Mouse (Mus musculus) erythroblast, embryonic 14.5 days (primary cell): ENCODE data around the gene Zscan5b. TPM values are rescaled to one million over a fixed set of nuclear protein-coding genes. Genes with fewer than 3 reads are reported as not detected.

Experiments
- H3K27me3 ChIP-seq: 2 replicates; pipeline ENCODE4 v1.6.1; 2012; ENCODE audit warnings: inconsistent platforms; ENCODE audit not compliant: control insufficient read depth
- H3K36me3 ChIP-seq: 2 replicates; pipeline ENCODE4 v1.6.1; 2012; ENCODE audit warnings: mild to moderate bottlenecking, inconsistent platforms; ENCODE audit not compliant: control insufficient read depth
- H3K4me1 ChIP-seq: 2 replicates; pipeline ENCODE4 v1.6.1; 2012; ENCODE audit warnings: inconsistent platforms; ENCODE audit not compliant: control insufficient read depth
- H3K4me3 ChIP-seq: replicated peaks from 2 replicates; pipeline ENCODE3; 2012; ENCODE audit warnings: moderate library complexity, mild to moderate bottlenecking, inconsistent platforms
- H3K9me3 ChIP-seq: 2 replicates; pipeline ENCODE4 v1.6.1; 2012; ENCODE audit warnings: low read length, inconsistent platforms, mixed read lengths; ENCODE audit not compliant: control insufficient read depth
- GATA1 ChIP-seq: IDR thresholded peaks from 2 replicates; pipeline ENCODE4 v1.6.1; 2012; ENCODE audit warnings: low read length, inconsistent platforms, mixed read lengths
- TAL1 ChIP-seq: IDR thresholded peaks from 3 replicates; pipeline ENCODE4 v1.6.1; 2012; ENCODE audit warnings: low read length, inconsistent platforms, mixed read lengths
- polyA plus RNA-seq: library from polyadenylated mRNA; stranded (reverse); fragments of >175 nt; gene quantifications from 2 replicates; pipeline ENCODE4 v1.2.3, GENCODE M21; 2012

The Zscan5b gene
- polyA plus RNA-seq, 1 experiment = not detected

GRCm38 (mm10) chr7:6286921-6287531 lies 64.9 kb downstream of the Zscan5b start:
- TF ChIP-seq TAL1 (no peak), GATA1 (no peak)
- peaks cover 28% of the 10 kb centered on the region for H3K36me3 ChIP-seq
- no peaks in the 10 kb centered on the region for H3K9me3 ChIP-seq
- peaks cover 65% of the 10 kb centered on the region for H3K4me1 ChIP-seq
- H3K27me3 ChIP-seq = no peaks in the 10 kb centered on the region
- peak overlapping the region; percentile 84 for H3K4me3 ChIP-seq

Other genes with a start within 250 kb of the Zscan5b start
- gene Vmn1r65, start 211.3 kb upstream of the Zscan5b start, polyA plus RNA-seq = not detected in 2 replicates
- gene Nlrp4c, start 177.1 kb upstream of the Zscan5b start, polyA plus RNA-seq = not detected in 2 replicates
- gene Zfp787, start 66.3 kb upstream of the Zscan5b start, polyA plus RNA-seq = 0.85 and 2.6 TPM in 2 replicates
- 1.7 and 1.8 TPM in 2 replicates for gene Zfp444, start 50.1 kb upstream of the Zscan5b start, polyA plus RNA-seq
- not detected in 2 replicates for gene Galp, start 25.2 kb upstream of the Zscan5b start, polyA plus RNA-seq
- not detected in 2 replicates for gene Epp13, start 30.4 kb downstream of the Zscan5b start, polyA plus RNA-seq
- gene Zfp667, start 64.3 kb downstream of the Zscan5b start, polyA plus RNA-seq = 0.06 and 0.07 TPM in 2 replicates
- 0.02 TPM in 1 of 2 replicates, not detected in the other for gene Zfp583, start 109.0 kb downstream of the Zscan5b start, polyA plus RNA-seq
- gene Gm3854, start 121.5 kb downstream of the Zscan5b start, polyA plus RNA-seq = not detected in 2 replicates
- gene Zfp78, start 141.0 kb downstream of the Zscan5b start, polyA plus RNA-seq = not detected in 2 replicates
- gene Zfp28, start 161.0 kb downstream of the Zscan5b start, polyA plus RNA-seq = 0.01 TPM in 1 of 2 replicates, not detected in the other
- not detected in 2 replicates for gene Smim17, start 176.4 kb downstream of the Zscan5b start, polyA plus RNA-seq
- not detected in 2 replicates for gene Gm20715, start 188.0 kb downstream of the Zscan5b start, polyA plus RNA-seq
- not detected in 2 replicates for gene Olfr1344, start 216.4 kb downstream of the Zscan5b start, polyA plus RNA-seq
- gene Olfr1336, start 233.9 kb downstream of the Zscan5b start, polyA plus RNA-seq = 0.01 TPM in 1 of 2 replicates, not detected in the other
- not detected in 2 replicates for gene Olfr1346, start 244.8 kb downstream of the Zscan5b start, polyA plus RNA-seq